Mouse (Mus musculus) ES-E14 (cell line): Measurements from ENCODE around the gene Doc2g.

Experiments used
- HCFC1 ChIP-seq: IDR thresholded peaks from 2 replicates; pipeline ENCODE4 v1.6.1; 2012; ENCODE audit warnings: low read length, inconsistent platforms, borderline replicate concordance; ENCODE audit not compliant: insufficient read depth
- MAFK ChIP-seq: IDR thresholded peaks from 2 replicates; pipeline ENCODE4 v1.6.1; 2014; ENCODE audit warnings: mild to moderate bottlenecking, low read depth, low read length, inconsistent platforms; ENCODE audit not compliant: insufficient read depth
- ZC3H11A ChIP-seq: IDR thresholded peaks from 2 replicates; pipeline ENCODE4 v1.6.1; 2012; ENCODE audit warnings: low read depth, mild to moderate bottlenecking, inconsistent platforms, low read length, borderline replicate concordance
- ZNF384 ChIP-seq: IDR thresholded peaks from 2 replicates; pipeline ENCODE4 v1.6.1; 2012; ENCODE audit warnings: low read depth, low read length, inconsistent platforms

DNA sequence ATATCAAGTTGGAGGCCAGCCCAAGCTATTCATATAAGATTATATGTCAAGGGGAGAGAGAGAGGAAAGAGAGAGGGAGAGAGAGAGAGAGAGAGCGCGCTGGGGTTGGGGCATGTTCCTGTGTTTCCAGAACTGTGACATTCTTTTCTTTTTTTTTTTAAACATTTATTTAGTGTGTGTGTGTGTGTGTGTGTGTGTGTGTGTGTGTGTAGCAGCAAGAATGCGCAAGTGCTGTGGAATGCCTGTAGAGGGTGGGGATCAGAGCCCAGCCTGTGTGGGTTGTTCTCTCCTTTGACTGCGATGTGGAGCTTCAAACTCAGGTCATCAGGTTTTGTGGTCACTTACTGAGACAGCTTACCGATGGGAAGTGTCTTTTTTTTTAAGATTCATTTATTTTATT, 42.9 kb upstream of the Doc2g start:
- no peak for TF ChIP-seq ZC3H11A
- TF ChIP-seq HCFC1, result no peak
- no peak for TF ChIP-seq MAFK
- no peak for TF ChIP-seq ZNF384
